Mouse (Mus musculus) heart, adult 9 months (tissue): ENCODE measurements around the gene Fbxw10.

ENCODE experiments used
- DNase-seq, 2 experiments: peaks; one replicate each; pipeline ENCODE4 v3.0.0; 2022; ENCODE audit warnings: low spot score in 2 of 2

Gene Fbxw10

GRCm38 (mm10) chr11:62844562-62844961 lies 2.3 kb upstream of the Fbxw10 start:
- DNase-seq = no peak

GRCm38 (mm10) chr11:62845730-62846129 lies 1.1 kb upstream of the Fbxw10 start:
- no peak for DNase-seq

GRCm38 (mm10) chr11:62847655-62848191 lies 854 bp downstream of the Fbxw10 start:
- DNase-seq = peak in 1 of 2 experiments; percentile 8

DNA sequence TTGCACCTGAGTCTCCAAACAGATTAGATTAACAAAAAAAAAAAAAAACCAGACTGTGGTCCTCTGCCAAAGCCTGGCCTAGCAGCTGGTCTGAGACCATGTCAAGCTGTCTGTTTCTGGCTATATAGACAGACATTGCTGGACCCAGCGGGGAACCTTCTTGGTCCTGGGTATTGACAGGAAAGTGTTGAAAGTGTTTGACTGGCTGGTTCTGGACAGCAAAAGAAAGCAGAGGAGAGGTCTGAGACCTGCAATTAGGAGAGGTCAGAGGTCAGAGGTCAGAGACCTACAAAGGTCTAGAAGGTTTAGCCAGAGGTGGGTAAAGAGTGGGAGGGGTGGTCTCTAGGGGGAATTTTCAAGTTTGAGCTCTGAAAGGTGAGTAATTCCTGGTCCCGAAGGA lies 1.4 kb downstream of the Fbxw10 start:
- no peak for DNase-seq

GRCm38 (mm10) chr11:62851199-62851598 lies 4.3 kb downstream of the Fbxw10 start:
- peak in 1 of 2 experiments; percentile 5 for DNase-seq

GRCm38 (mm10) chr11:62853334-62853733 lies 6.5 kb downstream of the Fbxw10 start:
- no peak for DNase-seq

DNA sequence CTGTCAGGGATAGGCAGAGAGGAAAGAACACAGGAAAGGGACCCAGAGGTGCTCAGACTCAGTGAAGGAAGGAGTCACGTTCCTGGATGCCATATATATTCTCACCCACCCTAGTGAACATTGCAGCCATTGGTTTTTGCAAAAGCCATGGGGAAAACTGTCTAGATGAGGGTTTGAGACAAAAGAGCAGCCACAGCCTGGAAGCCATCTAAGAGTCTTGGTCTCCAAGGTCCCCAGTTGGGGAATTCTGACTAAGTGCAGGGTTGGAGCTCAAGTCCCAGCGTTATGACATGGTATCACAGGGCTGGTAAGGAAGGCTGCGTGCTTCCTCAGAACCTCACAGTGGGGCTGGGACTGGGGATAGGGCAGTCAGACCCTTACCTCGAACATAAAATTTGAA lies 18.7 kb downstream of the Fbxw10 start:
- no peak for DNase-seq

GRCm38 (mm10) chr11:62866685-62867084 lies 19.8 kb downstream of the Fbxw10 start:
- DNase-seq = no peak

DNA sequence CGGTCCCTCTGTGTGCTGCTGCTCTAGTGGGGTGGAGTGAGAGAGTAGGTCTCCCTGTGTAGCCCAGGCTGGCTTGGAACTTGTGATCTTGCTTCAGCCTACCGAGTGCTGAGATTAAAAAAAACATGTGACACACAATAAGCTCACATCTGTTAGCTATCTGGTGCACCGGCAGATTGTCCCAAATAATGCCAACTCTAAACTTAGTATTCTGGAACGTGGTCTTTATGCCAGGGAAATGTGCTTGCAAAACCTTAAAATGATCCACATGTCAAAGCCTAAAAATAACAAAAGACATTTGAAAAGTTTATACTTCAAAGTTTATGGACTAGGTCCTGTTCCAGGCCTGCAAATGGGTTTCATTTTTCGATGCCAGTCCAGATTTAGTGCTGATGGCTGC lies 22.3 kb downstream of the Fbxw10 start:
- DNase-seq = no peak

- no peak for DNase-seq
Observed at GRCm38 (mm10) chr11:62869715-62870371, 23.0 kb downstream of the Fbxw10 start.

DNA sequence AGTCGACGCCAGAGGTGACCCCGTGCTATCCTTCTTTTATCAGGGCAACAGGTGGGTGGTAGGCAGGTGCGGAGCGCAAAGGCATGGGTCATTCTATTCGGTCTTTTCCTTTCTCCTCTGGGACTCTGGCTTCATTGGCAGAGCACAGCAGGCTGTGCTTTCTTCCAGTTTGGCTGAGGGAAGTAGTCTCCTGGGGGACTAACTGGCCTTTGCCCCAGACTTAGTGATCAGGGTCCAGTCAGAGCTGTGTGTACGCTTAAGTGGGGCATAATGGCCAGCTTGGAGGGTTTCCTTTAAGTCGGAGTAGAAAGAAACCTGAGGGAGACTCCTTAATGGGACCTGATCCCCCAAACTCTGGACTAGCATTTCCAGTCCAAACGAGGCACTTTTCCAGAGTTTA lies 26.6 kb downstream of the Fbxw10 start:
- DNase-seq = no peak

DNA sequence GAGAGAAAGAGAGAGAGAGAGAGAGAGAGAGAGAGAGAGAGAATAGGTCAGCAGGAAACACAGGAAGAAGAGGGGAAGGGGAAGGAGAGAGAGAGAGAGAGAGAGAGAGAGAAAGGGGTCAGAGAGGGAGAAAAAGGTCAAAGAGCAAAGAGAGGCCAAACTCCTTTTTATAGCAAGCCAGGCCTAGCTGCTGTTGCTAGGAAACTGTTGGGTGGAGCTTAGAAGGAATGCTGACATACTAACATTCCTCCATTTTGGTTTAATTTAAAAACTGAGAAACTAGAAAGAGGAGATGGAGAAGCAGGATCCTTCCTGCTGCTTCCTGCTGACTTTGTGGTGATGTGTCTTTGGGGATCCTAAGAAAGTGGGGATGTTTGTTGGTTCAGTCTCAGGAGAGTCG lies 28.8 kb downstream of the Fbxw10 start:
- no peak for DNase-seq

- no peak for DNase-seq
Observed at GRCm38 (mm10) chr11:62876445-62876844, 29.6 kb downstream of the Fbxw10 start.

DNA sequence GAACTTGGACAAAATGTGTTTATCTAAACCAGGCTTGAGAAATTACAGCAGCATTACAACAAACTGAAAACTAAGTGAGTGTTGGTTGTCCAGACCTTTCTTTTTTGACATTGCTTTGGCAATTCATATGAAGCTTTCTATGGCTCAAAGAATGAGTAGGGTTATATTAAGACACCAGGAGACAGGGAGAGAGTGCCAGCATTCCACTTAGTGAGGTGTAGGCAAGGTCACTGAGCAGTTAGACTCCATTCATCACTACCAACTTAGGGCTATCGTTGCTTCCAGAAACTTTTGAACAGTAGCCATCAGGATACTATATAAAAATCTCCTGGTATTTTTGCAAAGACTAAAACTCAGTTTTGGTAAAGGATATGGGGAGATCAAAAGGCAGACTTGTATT lies 30.5 kb downstream of the Fbxw10 start:
- DNase-seq = peak; percentile 25 to 53

- no peak for DNase-seq
Observed at GRCm38 (mm10) chr11:62878728-62879127, 31.9 kb downstream of the Fbxw10 start.

- peak; percentile 93 to 97 for DNase-seq
Observed at GRCm38 (mm10) chr11:62879220-62880048, 32.6 kb downstream of the Fbxw10 start, which contains the start of gene Tvp23b. Gene Tvp23b (plus strand): TSS chr11:62879455.

GRCm38 (mm10) chr11:62883407-62883806 lies 36.5 kb downstream of the Fbxw10 start:
- no peak for DNase-seq

GRCm38 (mm10) chr11:62885323-62885722 lies 38.5 kb downstream of the Fbxw10 start:
- no peak for DNase-seq

- no peak for DNase-seq
Observed at GRCm38 (mm10) chr11:62890796-62891195, 43.9 kb downstream of the Fbxw10 start.

DNA sequence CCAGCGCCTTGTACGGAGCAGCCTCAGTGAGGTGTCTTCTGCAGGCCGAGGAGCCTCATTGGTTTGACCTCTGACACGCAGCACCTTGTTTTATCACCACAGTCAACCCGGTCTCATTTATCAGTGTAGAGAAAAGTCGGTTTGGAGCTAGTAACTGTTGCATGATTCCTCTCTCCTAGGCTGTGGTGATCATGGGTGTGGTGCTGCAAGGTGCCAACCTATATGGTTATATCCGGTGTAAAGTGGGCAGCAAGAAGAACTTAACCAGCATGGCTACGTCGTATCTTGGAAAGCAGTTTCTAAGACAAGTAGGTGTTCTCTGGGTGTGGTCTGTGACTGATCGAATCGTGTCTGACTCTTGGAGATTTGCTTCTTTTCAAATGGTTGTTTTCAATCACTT lies 44.9 kb downstream of the Fbxw10 start:
- no peak for DNase-seq

DNA sequence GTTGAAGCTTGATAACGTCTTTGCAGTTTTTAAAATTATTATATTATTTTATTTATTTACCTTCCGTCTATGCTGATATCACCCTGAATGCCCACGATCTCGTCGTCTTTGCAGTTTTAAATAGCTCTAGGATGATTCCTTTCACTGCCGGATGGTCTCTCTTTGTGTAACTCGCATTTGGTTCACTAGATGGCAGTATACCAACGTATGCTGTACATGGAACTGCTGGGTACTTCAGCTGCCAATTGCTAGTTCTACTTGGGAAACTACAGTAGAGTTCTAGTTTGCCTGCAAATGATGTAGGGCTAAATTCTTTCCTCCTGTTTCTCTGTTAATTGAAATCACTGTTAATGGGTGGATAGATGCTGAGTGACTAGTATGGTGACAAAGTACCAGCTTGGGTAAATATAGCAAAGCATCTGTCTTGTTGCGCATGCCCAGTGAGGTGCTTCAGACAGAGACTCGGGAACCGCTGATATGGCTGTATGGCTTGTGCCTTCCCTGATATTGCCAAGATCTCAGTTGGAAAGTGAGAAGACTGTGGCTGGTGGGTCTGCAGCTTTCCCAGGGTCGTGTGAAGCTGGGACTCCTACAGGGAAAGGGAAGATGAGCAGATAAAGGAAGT lies 54.9 kb downstream of the Fbxw10 start:
- peak; percentile 58 to 73 for DNase-seq

- DNase-seq = no peak
Observed at GRCm38 (mm10) chr11:62903871-62904495, 57.1 kb downstream of the Fbxw10 start.
